Mouse (Mus musculus) lung, adult 18-20 months (tissue): ENCODE results near the gene Col15a1.

Experiments used
- DNase-seq, 2 experiments: peaks; one replicate each; pipeline ENCODE4 v3.0.0; 2022; ENCODE audit warnings: mixed read lengths in 2 of 2

Col15a1 gene

GRCm38 (mm10) chr4:47311467-47311866 is 103.5 kb downstream of the Col15a1 start:
- DNase-seq: no peak

DNA sequence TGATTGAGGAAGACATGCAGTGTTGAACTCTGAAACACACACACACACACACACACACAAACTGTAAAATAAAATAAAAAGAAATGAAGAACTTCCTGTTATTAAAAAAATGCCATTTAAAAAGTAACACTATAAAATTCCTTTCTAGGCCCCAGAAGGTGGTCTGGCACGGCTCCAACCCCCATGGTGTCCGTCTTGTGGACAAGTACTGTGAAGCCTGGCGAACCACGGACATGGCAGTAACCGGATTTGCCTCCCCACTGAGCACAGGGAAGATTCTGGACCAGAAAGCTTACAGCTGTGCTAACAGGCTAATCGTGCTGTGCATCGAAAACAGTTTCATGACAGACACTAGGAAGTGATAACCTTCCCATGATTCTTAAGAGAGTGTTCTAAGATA is 104.0 kb downstream of the Col15a1 start:
- no peak for DNase-seq

DNA sequence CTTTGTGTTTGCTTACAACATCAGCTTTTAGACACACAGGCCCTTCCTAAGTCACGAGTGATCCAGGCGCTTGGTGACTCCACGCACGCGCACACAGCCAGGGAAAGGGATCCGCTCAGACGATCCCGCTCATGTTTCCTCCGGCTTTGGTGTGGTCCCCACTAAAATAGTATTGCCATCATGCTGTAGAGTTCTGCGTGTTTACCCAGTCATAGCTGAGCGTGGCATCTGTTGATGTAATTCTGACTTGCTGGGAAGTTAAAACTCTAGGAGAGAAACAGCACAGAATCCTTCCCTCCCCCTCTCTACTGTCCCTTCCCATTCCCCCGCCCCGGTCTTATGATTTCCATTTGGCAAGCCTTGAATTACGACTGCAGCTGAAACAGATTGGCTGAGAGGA is 104.7 kb downstream of the Col15a1 start:
- no peak for DNase-seq

DNA sequence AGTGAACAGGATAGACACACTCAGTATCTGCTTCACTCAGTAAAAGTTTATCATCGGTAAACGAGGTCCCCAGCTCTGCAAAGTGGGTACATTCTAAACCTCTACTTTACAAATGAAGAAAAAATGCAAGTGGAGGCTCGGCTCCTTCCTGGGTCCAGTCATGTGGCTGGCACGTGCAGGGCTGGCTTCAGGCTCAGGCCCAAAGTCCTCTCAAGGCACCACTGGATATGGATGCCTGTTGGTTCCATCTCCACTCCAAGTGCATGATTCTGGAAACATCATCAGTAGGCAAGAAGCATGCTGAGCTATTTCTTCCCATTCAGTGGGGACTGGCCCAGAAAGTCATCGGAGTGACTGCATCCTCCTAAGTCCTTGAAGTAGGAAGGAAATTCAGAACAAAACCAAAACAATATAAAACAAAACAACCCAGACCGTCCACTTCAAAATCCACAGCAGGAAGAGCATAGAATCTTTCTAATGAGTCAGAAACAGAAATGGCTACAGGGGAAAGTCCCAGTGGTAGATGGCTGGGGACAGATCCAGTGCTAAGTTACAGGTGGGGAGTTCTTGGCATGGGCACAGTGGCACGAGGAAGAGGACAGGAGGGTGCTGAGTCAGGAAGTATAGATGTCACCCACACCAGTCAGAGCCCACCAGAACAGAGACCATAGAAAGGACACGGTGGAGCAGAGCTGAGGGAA is 105.9 kb downstream of the Col15a1 start:
- no peak for DNase-seq

- peak; percentile 46 to 53 for DNase-seq
These were observed 107.5 kb downstream of the Col15a1 start for GRCm38 (mm10) chr4:47315458-47315857.

GRCm38 (mm10) chr4:47316432-47316831 is 108.5 kb downstream of the Col15a1 start:
- DNase-seq: no peak

DNA sequence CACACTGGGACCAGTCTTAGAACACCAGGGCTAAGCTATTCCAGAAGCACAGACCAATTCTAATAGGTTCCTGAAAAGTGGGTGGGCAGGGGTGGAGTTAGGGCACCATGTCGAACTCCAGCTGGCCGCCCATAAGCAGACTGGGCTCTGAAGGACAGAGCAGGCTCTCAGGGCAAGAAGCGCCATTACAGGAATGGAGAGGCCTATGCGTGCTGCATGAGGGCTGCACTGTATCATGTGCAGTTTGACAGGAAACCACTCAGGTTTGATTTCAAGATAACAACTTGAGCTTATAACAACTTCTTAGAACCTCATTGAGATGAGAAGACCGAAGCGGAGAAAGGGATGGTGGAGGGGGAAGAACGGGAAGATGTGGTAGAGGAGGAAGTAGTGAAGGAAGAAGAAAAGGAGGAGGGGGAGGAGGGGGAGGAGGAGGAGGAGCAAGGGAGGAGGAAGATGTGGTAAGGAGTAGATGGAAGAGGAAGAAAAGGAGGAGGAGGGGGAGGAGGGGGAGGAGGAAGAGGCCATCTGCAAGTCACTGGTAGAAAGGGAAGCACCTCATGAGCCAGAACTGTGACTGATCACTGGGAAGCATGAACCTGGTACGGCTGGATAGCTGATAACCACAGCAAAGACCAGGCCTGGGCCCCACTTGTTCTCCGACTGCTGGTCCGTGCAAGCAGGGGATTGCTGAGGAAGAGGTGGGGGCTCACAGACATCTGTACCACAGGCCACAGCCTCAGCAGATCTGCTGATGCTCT is 111.8 kb downstream of the Col15a1 start:
- peak; percentile 23 to 25 for DNase-seq

DNA sequence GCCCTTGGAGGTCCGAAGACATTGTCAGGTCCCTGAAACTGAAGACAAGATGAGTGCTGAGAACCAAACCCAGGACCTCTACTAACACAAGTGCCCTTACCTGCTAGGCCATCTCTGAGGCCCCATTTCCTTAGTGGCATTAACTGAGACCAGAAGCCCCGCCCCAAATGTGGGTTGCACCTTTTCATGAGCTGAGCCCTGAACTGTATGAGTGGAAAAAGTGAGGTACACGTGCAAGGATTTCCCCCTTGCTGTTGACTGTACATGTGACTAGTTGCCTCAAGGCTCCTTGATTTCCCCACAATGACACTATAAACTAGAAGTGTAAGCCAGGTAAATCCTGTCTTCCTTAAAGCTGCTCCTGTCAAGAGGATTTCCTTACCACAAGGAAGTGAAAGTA is 114.4 kb downstream of the Col15a1 start:
- no peak for DNase-seq

DNA sequence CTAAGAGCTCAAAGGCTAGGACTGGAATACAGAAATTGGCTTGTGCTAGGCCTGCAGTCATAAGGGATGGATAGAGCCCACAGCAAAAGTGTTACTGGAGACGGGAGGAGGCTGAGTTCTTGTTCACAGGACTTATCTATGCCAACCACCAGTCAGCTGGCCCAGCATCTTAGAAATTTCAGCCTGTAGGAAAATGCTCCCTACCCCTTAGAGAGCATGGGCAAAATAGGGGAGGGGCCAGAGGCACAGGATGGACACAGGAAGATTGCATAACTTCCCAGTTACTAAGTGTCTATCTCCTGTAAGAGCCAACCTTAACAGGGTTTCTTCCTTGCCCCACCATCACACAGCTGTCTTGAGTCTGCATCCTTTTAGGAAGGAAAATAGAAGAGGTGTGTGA is 116.2 kb downstream of the Col15a1 start:
- DNase-seq: no peak

DNA sequence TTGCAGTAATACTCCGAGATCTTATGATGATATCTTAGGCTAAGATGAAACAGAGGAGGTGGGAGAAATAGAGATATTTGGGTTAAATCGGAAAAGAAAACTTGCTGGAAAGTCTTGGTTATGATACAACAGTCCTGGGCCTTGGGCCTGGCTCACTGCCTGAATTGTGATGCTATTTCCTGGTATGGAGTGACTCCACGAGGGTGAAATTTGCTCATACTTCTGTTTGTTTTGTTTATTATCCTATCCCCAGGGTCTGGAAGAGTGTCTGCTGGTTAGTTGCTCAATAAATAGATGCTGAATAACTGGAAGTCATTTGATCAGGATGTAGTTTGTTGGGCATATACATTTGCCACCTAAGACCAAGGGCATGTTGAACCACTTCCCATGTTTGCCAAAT is 119.8 kb downstream of the Col15a1 start:
- no peak for DNase-seq

- no peak for DNase-seq
These were observed 121.3 kb downstream of the Col15a1 start for GRCm38 (mm10) chr4:47329285-47329684.

DNA sequence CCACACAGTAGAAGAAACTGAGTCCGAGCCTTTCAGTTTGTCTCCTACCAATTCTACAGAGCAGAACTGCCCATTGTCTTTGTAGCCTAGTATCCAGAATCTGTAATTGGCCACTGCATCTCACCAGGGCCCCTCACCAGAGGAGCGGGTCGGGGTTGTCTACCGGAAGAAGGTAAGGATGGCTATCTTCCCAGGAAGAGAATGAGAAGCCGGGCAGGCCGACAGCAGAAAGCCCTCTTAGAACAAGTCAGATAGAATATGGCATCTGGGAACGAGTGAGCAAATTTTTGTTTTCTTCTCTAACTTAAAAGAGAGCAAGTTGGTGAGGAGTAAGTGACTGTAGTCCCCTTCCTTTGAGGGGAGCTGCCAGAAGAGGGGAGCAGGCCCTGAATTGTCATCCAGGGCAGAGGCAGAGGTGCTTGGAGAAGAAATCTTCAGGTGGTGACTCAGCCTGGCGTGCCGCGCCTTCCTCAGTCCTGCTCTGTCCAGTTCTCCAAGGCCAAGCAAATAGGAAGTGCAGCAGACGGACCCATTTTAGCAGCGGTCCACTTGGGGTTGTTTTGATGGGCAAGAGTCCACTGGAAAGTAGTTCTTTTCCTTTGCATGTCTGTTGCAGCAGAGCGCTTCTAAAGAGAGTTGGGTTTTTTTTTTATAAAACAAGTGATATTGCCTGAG is 122.6 kb downstream of the Col15a1 start:
- no peak for DNase-seq

DNA sequence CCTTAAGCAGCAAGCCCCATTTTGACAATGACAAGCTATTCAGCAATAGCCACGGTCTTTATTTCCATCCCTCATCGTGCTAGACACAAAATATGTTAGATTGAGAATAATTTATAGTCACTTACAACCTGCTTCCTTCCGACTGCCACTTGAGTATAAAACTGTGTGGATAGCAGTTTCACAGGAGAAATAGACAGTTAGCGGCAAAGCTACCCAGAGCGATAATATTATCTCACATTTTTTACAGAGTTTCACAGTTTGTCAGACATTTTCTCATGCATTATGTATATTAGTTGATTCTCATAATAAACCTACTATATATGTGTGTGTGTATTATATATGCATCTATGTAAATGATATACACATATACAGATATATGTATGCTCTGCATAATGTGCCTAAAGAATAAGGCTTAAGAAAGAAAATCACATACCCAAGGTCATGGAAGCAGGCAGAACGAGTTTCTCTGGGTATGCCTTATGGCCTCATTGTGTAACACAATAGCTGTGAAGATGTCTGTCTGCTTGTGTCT is 124.9 kb downstream of the Col15a1 start:
- no peak for DNase-seq

GRCm38 (mm10) chr4:47333541-47333940 is 125.6 kb downstream of the Col15a1 start:
- no peak for DNase-seq

DNA sequence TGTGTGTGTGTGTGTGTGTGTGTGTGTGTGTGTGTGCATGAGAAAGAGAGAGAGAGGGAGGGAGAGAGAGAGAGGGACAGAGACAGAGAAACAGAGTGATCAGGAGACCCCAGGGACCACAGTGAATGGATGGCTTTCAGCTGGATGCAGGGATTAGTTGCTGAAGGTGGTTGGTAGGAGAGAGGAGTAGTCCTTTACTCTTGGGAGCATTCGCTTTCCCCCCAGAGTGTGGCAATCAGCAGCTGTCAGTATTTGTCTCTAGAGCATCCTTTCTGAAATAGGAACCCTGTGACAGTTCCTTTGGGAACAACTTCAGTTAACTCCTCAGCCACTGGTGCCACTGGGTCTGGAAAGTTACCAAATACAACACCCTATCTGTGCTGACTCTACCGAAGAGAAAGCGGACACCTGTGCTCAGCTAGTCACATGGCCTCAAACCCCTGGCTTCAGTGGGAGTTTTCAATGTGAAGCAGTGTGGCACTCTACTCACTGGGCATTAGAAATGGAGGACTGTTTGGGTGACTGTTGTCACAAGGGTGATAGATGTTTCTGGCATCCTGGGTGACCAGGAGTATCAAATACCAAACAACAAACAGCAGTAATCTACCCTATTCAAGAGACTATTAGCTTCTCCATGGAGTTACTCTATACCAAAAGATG is 129.1 kb downstream of the Col15a1 start:
- DNase-seq: no peak

- no peak for DNase-seq
These were observed 134.7 kb downstream of the Col15a1 start for GRCm38 (mm10) chr4:47342632-47343031.

GRCm38 (mm10) chr4:47347022-47347421 is 139.1 kb downstream of the Col15a1 start:
- DNase-seq: no peak

DNA sequence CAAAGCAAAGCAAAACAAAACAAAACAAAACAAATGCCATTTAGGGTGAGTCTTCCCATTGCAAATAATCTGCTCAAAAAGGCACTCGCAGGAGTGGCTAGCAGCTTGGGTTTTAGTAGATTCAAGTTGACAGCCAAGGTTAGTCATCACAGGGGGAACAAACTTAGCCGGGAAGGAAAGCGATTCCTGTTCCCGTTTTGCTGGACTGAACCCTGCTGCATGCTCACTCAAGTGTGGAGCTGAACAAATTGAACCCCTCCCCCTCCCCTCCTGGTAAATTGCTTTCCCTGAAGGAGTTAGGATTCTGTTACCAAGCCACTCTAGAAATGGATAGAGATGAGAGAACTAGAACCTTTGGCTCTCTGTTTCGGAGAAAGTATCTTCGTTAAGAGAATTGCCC is 141.8 kb downstream of the Col15a1 start:
- DNase-seq: no peak

DNA sequence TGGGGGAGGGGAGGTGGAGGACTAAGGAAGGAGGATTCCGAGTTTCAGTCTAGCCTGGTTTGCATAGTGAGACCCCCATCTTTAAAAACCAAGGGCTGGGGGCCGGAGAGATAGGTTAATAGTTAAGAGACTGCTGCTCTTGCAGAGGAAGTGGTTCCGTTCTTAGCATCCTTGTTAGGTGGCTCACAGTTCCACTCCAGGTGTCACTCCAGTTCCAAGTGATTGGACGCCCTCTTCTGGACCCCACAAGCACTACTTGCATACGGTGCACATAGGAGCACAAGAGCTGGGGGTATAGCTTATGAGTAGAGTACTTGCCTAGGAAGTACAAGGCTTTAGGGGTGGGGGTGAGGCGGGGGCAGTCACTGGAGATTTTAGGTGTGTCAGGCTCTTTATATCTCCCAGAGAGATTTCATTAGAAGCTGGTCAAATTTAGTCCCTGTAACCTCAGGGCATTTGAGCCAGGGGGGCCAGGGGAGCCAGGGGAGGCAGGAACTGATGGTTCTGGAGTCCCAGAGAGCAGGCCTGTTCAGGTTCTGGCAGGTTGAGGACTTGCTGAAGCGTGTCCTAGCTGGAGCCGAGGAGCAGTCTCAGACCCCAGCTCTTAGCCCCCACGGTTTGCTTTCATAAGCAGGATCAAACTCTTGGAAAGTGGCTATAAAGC is 143.6 kb downstream of the Col15a1 start:
- peak; percentile 44 to 45 for DNase-seq

DNA sequence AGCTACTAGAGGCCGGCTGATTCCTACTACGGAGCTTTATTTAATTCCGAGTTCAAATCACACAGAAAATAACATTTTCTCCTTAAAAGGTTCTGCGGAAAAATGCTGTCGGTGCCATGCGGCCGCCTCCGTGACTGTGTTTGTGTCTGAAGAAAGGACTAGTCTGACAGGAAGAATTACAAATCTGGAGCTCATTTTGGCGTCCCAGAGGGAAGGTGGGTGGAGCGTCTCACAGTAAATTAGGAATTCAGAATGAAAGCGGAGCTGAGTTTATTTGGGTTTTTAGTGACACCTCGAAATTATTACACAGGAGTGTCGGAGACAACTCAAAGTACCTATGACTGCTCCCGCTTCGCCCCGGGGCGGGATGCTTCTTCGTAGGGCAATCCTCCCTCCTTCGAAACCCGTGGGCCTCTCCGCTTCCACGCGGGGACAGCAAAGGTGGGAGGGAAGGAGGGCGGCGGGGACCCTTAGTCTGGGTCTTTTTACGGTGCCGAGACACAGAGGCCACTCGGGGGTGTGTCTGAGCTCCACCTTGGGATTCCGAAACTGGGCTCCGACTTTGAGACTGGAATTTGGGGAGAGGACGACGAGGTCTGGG is 144.2 kb downstream of the Col15a1 start:
- DNase-seq: peak; percentile 39 to 54

DNA sequence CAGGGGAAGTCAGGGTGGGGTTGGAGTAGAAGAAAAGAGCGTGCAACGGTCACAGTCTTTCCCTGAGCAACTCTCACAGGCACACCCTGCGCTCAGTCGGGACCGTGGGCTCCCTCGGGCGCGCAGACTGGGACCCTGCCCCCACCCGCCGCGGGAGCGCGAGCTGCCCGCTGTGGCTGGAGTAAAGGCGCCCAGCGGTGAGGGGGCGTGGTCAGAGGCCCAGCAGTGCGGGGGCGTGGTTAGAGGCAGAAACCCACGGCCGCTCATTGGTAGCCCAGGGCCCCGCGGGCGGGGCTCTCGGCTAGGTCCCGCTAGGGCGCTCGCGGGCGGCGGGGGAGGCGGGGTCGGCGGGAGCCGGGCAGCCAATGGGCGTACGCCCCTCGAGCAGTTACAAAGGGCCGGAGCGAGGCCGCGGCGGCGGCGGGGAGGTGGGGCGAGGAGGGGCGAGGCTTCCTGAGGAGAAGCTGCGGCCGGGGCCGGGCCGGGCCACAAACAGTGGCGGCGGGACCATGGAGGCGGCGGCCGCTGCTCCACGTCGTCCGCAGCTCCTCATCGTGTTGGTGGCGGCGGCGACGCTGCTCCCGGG is 144.9 kb downstream of the Col15a1 start, which contains the start of gene Tgfbr1:
Gene Tgfbr1, plus strand, starts transcription at position 420 of the 586 bp plus-strand sequence.
- peak; percentile 99 for DNase-seq
